Mouse (Mus musculus): ENCODE results near the gene Irf8.

DNA sequence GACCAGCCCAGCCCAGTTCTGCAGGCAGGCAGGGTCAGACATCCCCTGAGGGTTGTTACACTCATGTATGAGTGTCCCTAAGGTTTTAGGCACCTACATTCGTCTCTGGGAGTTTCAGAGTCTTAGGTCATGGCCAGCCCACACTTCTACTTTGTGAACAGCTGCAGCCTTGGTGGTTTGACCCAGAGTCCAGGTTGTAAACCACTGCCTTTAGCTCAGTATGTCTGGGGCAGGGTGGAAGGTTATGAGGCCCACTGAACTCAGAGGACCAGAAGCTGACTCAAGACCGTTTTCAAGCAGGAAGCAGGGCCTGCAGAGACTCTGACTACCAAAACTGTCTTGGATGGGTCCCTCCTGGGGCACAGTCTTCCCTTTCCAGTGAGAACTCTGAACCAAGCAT lies 4.4 kb downstream of the Irf8 start:
- TF ChIP-seq CTCF (IDR thresholded peaks at IDR 0.05; ENCODE audit: low read depth, low read length) (no peak), GATA1 (IDR thresholded peaks at IDR 0.05; ENCODE audit: borderline replicate concordance, low read length) (no peak)
